Mouse (Mus musculus) MEL (cell line): Measurements from ENCODE around the gene Gm43064. TPM values are rescaled to one million over a fixed set of nuclear protein-coding genes. Genes with fewer than 3 reads are reported as not detected.

ENCODE experiments used
- DNase-seq: peaks from one replicate; pipeline ENCODE4 v3.0.0; 2011; ENCODE audit warnings: low read depth, low spot score
- H3K27ac ChIP-seq: 2 replicates; pipeline ENCODE4 v1.5.1; 2012; ENCODE audit warnings: low read depth, mild to moderate bottlenecking, control low read depth, low read length, moderate library complexity; ENCODE audit not compliant: control insufficient read depth
- H3K27me3 ChIP-seq, 2 experiments: fragments of 150-350 bp in 1 of 2; sonication (generic) in 1 of 2; 2 replicates each; pipeline ENCODE4 v1.6.1; 2012; ENCODE audit warnings: low read length in 2 of 2, mild to moderate bottlenecking in 2 of 2, improper control_type of control experiment in 1 of 2, moderate library complexity in 1 of 2; ENCODE audit not compliant: insufficient read depth in 2 of 2, control insufficient read depth in 1 of 2
- H3K36me3 ChIP-seq, 2 experiments: 2 replicates each; pipeline ENCODE4 v1.6.1; 2012 to 2014; ENCODE audit warnings: low read length in 2 of 2, improper control_type of control experiment in 1 of 2, inconsistent platforms in 1 of 2, mild to moderate bottlenecking in 1 of 2; ENCODE audit not compliant: insufficient read depth in 2 of 2, control insufficient read depth in 1 of 2
- H3K4me1 ChIP-seq, 2 experiments: fragments of 150-350 bp in 1 of 2; sonication (generic) in 1 of 2; 2 replicates each; pipeline ENCODE4 v1.6.1; 2012; ENCODE audit warnings: low read length in 2 of 2, improper control_type of control experiment in 1 of 2, mild to moderate bottlenecking in 1 of 2; ENCODE audit not compliant: insufficient read depth in 2 of 2, control insufficient read depth in 1 of 2
- H3K4me3 ChIP-seq, 2 experiments: fragments of 150-350 bp in 1 of 2; sonication (generic) in 1 of 2; 2 replicates each; pipeline ENCODE4 v1.5.1; 2012; ENCODE audit warnings: low read depth in 2 of 2, low read length in 2 of 2, mild to moderate bottlenecking in 2 of 2, moderate library complexity in 2 of 2, control low read depth in 1 of 2, improper control_type of control experiment in 1 of 2; ENCODE audit not compliant: control insufficient read depth in 1 of 2, insufficient read depth in 1 of 2
- H3K79me2 ChIP-seq: 2 replicates; pipeline ENCODE4 v1.6.1; 2012; ENCODE audit warnings: mild to moderate bottlenecking, low read length, moderate library complexity; ENCODE audit not compliant: control insufficient read depth, poor library complexity, insufficient read depth
- H3K9ac ChIP-seq: 2 replicates; pipeline ENCODE4 v1.6.1; 2012; ENCODE audit warnings: low read depth, mild to moderate bottlenecking, control low read depth, low read length, moderate library complexity; ENCODE audit not compliant: control insufficient read depth, poor library complexity, severe bottlenecking
- H3K9me3 ChIP-seq: fragments of 150-350 bp; sonication (generic); replicated peaks from 2 replicates; pipeline ENCODE4 v1.6.1; 2012; ENCODE audit warnings: mild to moderate bottlenecking, low read length, improper control_type of control experiment, moderate library complexity; ENCODE audit not compliant: insufficient read depth
- BHLHE40 ChIP-seq: IDR thresholded peaks from 2 replicates; pipeline ENCODE4 v1.6.1; 2012; ENCODE audit warnings: low read depth, mild to moderate bottlenecking, inconsistent platforms, low read length, improper control_type of control experiment, borderline replicate concordance
- CHD1 ChIP-seq: IDR thresholded peaks from 2 replicates; pipeline ENCODE4 v1.6.1; 2012; ENCODE audit warnings: low read depth, mild to moderate bottlenecking, inconsistent platforms, low read length, improper control_type of control experiment
- CHD2 ChIP-seq: IDR thresholded peaks from 2 replicates; pipeline ENCODE4 v1.6.1; 2011; ENCODE audit warnings: low read length, improper control_type of control experiment
- CTCF ChIP-seq, 3 experiments: IDR thresholded peaks in 2 of 3; conservative IDR thresholded peaks in 1 of 3; 2 replicates each; pipeline ENCODE4 v1.5.1; 2011 to 2012; ENCODE audit warnings: low read length in 3 of 3, low read depth in 2 of 3, mild to moderate bottlenecking in 2 of 3, improper control_type of control experiment in 1 of 3, inconsistent platforms in 1 of 3, mixed read lengths in 1 of 3, moderate library complexity in 1 of 3; ENCODE audit not compliant: control insufficient read depth in 1 of 3, insufficient read depth in 1 of 3, poor library complexity in 1 of 3, severe bottlenecking in 1 of 3
- ELF1 ChIP-seq: IDR thresholded peaks from 2 replicates; pipeline ENCODE4 v1.6.1; 2014; ENCODE audit warnings: low read depth, mild to moderate bottlenecking, inconsistent platforms, low read length, improper control_type of control experiment, moderate library complexity
- EP300 ChIP-seq, 2 experiments: IDR thresholded peaks; 2 replicates each; pipeline ENCODE4 v1.6.1; 2011; ENCODE audit warnings: improper control_type of control experiment in 2 of 2, low read length in 2 of 2, low read depth in 1 of 2, mild to moderate bottlenecking in 1 of 2
- MAFK ChIP-seq: IDR thresholded peaks from 2 replicates; pipeline ENCODE4 v1.6.1; 2011; ENCODE audit warnings: low read depth, mild to moderate bottlenecking, low read length, improper control_type of control experiment, borderline replicate concordance
- MAX ChIP-seq: IDR thresholded peaks from 2 replicates; pipeline ENCODE4 v1.6.1; 2011; ENCODE audit warnings: low read length, improper control_type of control experiment
- MAZ ChIP-seq: IDR thresholded peaks from 2 replicates; pipeline ENCODE4 v1.6.1; 2012; ENCODE audit warnings: low read depth, mild to moderate bottlenecking, inconsistent platforms, low read length, improper control_type of control experiment
- MEF2A ChIP-seq: IDR thresholded peaks from 2 replicates; pipeline ENCODE4 v1.6.1; 2014; ENCODE audit warnings: low read depth, mild to moderate bottlenecking, inconsistent platforms, low read length, improper control_type of control experiment; ENCODE audit not compliant: poor library complexity, insufficient replicate concordance, severe bottlenecking; ENCODE audit errors: extremely low read depth
- MXI1 ChIP-seq: IDR thresholded peaks from 2 replicates; pipeline ENCODE4 v1.6.1; 2011; ENCODE audit warnings: mild to moderate bottlenecking, low read depth, low read length, improper control_type of control experiment
- MYC ChIP-seq: IDR thresholded peaks from 2 replicates; pipeline ENCODE4 v1.6.1; 2011; ENCODE audit warnings: low read depth, mild to moderate bottlenecking, low read length, improper control_type of control experiment, moderate library complexity
- NRF1 ChIP-seq: IDR thresholded peaks from 2 replicates; pipeline ENCODE4 v1.6.1; 2014; ENCODE audit warnings: low read depth, mild to moderate bottlenecking, inconsistent platforms, low read length, improper control_type of control experiment, moderate library complexity; ENCODE audit not compliant: poor library complexity, insufficient read depth, severe bottlenecking
- POLR2A ChIP-seq, 2 experiments: IDR thresholded peaks; 2 replicates each; pipeline ENCODE4 v1.6.1; 2011 to 2012; ENCODE audit warnings: low read length in 2 of 2, mild to moderate bottlenecking in 2 of 2, control low read depth in 1 of 2, improper control_type of control experiment in 1 of 2, low read depth in 1 of 2, moderate library complexity in 1 of 2; ENCODE audit not compliant: control insufficient read depth in 1 of 2, insufficient read depth in 1 of 2, poor library complexity in 1 of 2
- POLR2AphosphoS5 ChIP-seq: IDR thresholded peaks from 2 replicates; pipeline ENCODE4 v1.6.1; 2012; ENCODE audit warnings: low read depth, borderline replicate concordance, mild to moderate bottlenecking, inconsistent platforms, low read length, moderate library complexity, mixed read lengths
- RAD21 ChIP-seq: IDR thresholded peaks from 2 replicates; pipeline ENCODE4 v1.6.1; 2011; ENCODE audit warnings: mild to moderate bottlenecking, low read depth, low read length, improper control_type of control experiment
- RCOR1 ChIP-seq: IDR thresholded peaks from 2 replicates; pipeline ENCODE4 v1.6.1; 2012; ENCODE audit warnings: low read depth, mild to moderate bottlenecking, inconsistent platforms, low read length, improper control_type of control experiment
- SIN3A ChIP-seq: IDR thresholded peaks from 2 replicates; pipeline ENCODE4 v1.6.1; 2012; ENCODE audit warnings: low read length, improper control_type of control experiment, inconsistent platforms
- TAL1 ChIP-seq: IDR thresholded peaks from 2 replicates; pipeline ENCODE4 v1.6.1; 2012; ENCODE audit warnings: mild to moderate bottlenecking, inconsistent platforms, low read length, moderate library complexity, mixed read lengths
- TBP ChIP-seq: IDR thresholded peaks from 2 replicates; pipeline ENCODE4 v1.8.0; 2011; ENCODE audit warnings: low read depth, low read length, improper control_type of control experiment
- UBTF ChIP-seq: IDR thresholded peaks from 2 replicates; pipeline ENCODE4 v1.6.1; 2012; ENCODE audit warnings: low read depth, mild to moderate bottlenecking, inconsistent platforms, low read length, improper control_type of control experiment, moderate library complexity, borderline replicate concordance; ENCODE audit not compliant: insufficient read depth
- USF1 ChIP-seq: IDR thresholded peaks from 2 replicates; pipeline ENCODE4 v1.6.1; 2014; ENCODE audit warnings: low read depth, mild to moderate bottlenecking, inconsistent platforms, low read length, improper control_type of control experiment, moderate library complexity
- USF2 ChIP-seq, 2 experiments: IDR thresholded peaks; 2 replicates each; pipeline ENCODE4 v1.6.1; 2011 to 2012; ENCODE audit warnings: improper control_type of control experiment in 2 of 2, low read length in 2 of 2, borderline replicate concordance in 1 of 2, inconsistent platforms in 1 of 2, low read depth in 1 of 2, mild to moderate bottlenecking in 1 of 2; ENCODE audit not compliant: insufficient read depth in 1 of 2
- ZKSCAN1 ChIP-seq: IDR thresholded peaks from 2 replicates; pipeline ENCODE4 v1.6.1; 2012; ENCODE audit warnings: low read depth, mild to moderate bottlenecking, inconsistent platforms, low read length, improper control_type of control experiment, moderate library complexity
- ZNF384 ChIP-seq: IDR thresholded peaks from 2 replicates; pipeline ENCODE4 v1.6.1; 2012; ENCODE audit warnings: low read depth, mild to moderate bottlenecking, inconsistent platforms, low read length, improper control_type of control experiment
- polyA plus RNA-seq, 2 experiments: library from polyadenylated mRNA; stranded (reverse) in 1 of 2; unstranded in 1 of 2; fragments of >175 nt in 1 of 2; fragments of >200 nt in 1 of 2; gene quantifications; 2 replicates each; pipeline versions ENCODE4 v1.2.1 to v1.2.4; 2012; ENCODE audit warnings: low replicate concordance in 2 of 2, low read depth in 1 of 2; ENCODE audit not compliant: insufficient read length in 2 of 2, insufficient read depth in 1 of 2, missing spikeins in 1 of 2
- total RNA-seq: library from RNA; depleted of rRNA; stranded (reverse); fragments of 300-350 nt; gene quantifications from 2 replicates; pipeline ENCODE4 v1.2.3, GENCODE M21; 2012

Gm43064 gene
- total and polyA plus RNA-seq, 3 experiments, result 0.14 to 0.50 TPM; not detected in 1

DNA sequence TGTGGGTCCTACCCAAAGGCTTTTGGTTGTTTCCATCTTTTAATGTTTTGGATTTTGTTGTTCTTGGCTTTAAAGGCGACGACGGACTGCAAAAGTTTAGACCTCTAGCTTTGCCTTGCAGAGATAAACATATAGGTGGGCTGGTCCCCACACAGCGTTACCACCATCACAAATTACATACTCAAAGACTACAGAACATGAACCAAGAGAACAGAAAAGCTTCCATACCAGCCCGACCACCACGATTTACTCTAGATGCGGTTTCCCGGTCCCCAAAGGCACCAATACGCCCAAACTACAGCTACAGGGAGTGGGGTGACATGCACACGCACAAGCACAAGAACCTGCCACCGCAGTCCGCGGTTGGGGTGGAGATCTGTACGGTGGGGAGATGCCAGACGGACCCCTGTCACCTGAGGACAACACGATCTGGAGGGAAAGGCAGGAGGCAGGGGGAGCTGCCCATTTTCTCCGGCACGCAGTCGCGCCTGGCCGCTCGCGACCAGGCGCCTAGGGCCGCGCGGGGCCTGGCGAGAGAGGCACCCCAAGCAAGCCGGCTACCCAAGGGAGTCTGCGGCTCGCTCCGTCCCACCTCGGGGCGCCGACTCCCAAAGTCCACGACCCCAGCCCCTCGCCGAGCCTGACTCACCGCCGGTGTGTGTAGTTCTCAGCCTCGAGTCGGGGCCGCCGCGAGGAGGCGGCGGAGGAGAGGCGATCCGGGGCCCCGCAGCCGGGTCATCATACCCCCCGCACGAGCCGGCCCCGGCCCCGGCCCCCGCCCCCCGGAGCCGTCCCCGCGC, 18.8 kb upstream of the Gm43064 start:
- no peaks in the 10 kb centered on the region for H3K9me3 ChIP-seq
- no peaks in the 10 kb centered on the region for H3K27me3 ChIP-seq
- H3K79me2 ChIP-seq, result peaks cover 45% of the 10 kb centered on the region
- H3K27ac ChIP-seq, result peak overlapping the region; percentile 67
- peak overlapping the region; percentile 75 to 91 for H3K4me3 ChIP-seq
- DNase-seq, result peak; percentile 68
- peak overlapping the region; percentile 92 for H3K9ac ChIP-seq
- peaks cover 13 to 18% of the 10 kb centered on the region in 2 experiments for H3K4me1 ChIP-seq
- H3K36me3 ChIP-seq, result peaks cover 0 to 35% of the 10 kb centered on the region in 2 experiments; a peak in 2 of 4 replicates
- TF ChIP-seq SIN3A, result peak; percentile 28; the same call in 1 of the 2 replicates
- TF ChIP-seq ZNF384, result no peak
- no peak for TF ChIP-seq TBP
- no peak for TF ChIP-seq RAD21
- TF ChIP-seq CHD2, result no peak
- no peak for TF ChIP-seq BHLHE40

DNA sequence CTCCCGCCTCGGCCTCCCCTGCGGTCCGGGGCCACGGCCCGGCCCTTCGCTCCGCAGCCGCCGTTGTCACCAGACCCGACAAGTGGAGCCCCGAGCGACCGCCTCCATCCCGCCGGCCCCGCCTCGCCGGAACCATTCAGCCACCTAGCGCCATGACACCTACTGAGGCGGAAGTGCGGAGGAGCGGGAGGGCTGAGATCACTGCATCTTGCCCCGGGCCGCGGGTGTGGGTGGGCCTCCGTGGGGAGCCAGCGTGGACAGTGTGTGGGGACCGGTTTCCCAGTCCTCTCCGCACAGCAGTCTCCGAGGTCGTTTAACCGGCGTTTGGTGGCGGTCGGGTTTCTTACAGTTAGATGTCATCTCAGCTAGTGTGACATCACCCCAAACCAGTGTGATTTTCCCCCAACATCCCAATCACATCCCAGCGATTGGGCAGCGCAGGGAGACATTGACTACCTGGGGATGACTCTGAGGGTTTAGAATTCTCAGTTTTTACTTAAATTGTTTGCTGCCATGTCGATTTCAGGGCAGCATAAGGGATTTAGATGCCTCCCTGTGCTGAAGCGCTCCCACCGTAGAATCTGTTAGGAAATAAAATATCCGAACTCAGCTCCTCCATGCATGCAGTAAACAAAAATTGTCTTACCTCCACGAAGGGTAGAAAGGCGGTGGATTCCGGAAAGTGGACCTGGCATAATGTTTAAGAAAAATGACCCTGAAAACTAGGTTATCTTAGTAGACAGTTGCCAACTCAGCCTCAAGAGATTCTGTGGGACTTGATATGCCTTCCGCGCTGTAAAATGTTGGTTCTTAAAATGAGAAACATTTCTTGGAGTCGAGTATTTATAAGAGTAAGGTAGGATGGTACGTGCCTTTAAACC, 17.9 kb upstream of the Gm43064 start, which contains the start of gene Hipk1:
Hipk1 (minus strand) TSS at position 334 of the 881 bp plus-strand sequence.
- DNase-seq, result peak; percentile 94
- peaks cover 13 to 18% of the 10 kb centered on the region in 2 experiments for H3K4me1 ChIP-seq
- TF ChIP-seq RAD21 (no peak), MAFK (0 out of 2 replicates have a peak, but pooled peaks have one; percentile 5), UBTF (no peak), MYC (no peak), MAZ (peak; percentile 93), MEF2A (no peak), MAX (peak; percentile 71; the same call in 1 of the 2 replicates), RCOR1 (no peak; the same call in 1 of the 2 replicates), USF2 (IDR thresholded peaks at IDR 0.05; ENCODE audit: borderline replicate concordance in 1 of 2, insufficient read depth in 1 of 2, low read depth in 1 of 2, low read length in 2 of 2) (no peak), TBP (0 out of 2 replicates have a peak, but pooled peaks have one; percentile 46), BHLHE40 (no peak), USF1 (no peak), CHD2 (no peak), CTCF (IDR thresholded peaks at IDR 0.05 in 2 of 3, conservative IDR thresholded peaks at IDR 0.05 in 1 of 3; ENCODE audit: control insufficient read depth in 1 of 3, insufficient read depth in 1 of 3, low read depth in 2 of 3, low read length in 3 of 3, poor library complexity in 1 of 3, severe bottlenecking in 1 of 3) (no peak), POLR2A (IDR thresholded peaks at IDR 0.05; ENCODE audit: control insufficient read depth in 1 of 2, insufficient read depth in 1 of 2, low read depth in 1 of 2, low read length in 2 of 2, poor library complexity in 1 of 2) (peak; percentile 71 to 84), ELF1 (peak; percentile 90), ZKSCAN1 (no peak), CHD1 (peak; percentile 87), MXI1 (peak; percentile 76), TAL1 (peak; percentile 19; the same call in 1 of the 2 replicates), POLR2AphosphoS5 (no peak), NRF1 (peak; percentile 47), EP300 (IDR thresholded peaks at IDR 0.05; ENCODE audit: low read depth in 1 of 2, low read length in 2 of 2) (peak in 1 of 2 experiments; percentile 32; a peak in 2 of 4 replicates), ZNF384 (peak; percentile 2; the same call in 1 of the 2 replicates)

More for the DNA sequence above, 17.9 kb upstream of the Gm43064 start, which contains the start of gene Hipk1:
- H3K27ac ChIP-seq, result peak within 1 kb of the TSS; percentile 87
- peak within 1 kb of the TSS; percentile 75 to 91 for H3K4me3 ChIP-seq
- H3K79me2 ChIP-seq, result peaks cover 39% of the 10 kb centered on the region
- peaks cover 0 to 32% of the 10 kb centered on the region in 2 experiments; a peak in 2 of 4 replicates for H3K36me3 ChIP-seq
- H3K9ac ChIP-seq, result peak within 1 kb of the TSS; percentile 92
- H3K27me3 ChIP-seq, result no peaks in the 10 kb centered on the region
- H3K9me3 ChIP-seq, result no peaks in the 10 kb centered on the region
